Mouse (Mus musculus): ENCODE measurements around the gene Eif4a1. TPM values are rescaled to one million over a fixed set of nuclear protein-coding genes. Genes with fewer than 3 reads are reported as not detected.

The Eif4a1 gene
- polyA plus RNA-seq, 1 experiment from 2014 or later: 555 TPM

DNA sequence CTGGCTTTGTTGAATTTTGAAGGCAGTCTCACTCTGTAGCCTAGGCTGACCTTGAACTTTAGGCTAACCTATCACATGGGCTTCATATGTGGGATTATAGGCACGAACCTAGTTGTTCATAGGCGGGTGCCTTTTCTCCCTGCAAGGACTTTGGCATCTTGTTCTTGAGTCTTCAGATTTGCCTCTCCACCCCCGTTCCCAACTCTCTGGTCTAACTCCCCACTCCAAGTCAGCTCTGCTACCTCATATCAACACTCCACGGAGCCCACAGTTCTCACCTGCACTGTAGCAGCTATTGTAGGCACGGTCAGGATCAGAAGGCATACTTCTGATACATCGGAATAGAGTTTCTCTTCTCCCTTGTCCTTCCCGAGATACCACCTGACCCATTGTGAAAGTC is 11.4 kb upstream of the Eif4a1 start:
- no peak overlapping the region for H3K27ac ChIP-seq
- no peak for ATAC-seq (ENCODE audit: low FRiP score)
- peaks cover 27% of the 10 kb centered on the region for H3K4me1 ChIP-seq
- no peak overlapping the region for H3K4me2 ChIP-seq (replicated peaks)
- no peaks in the 10 kb centered on the region for H3K9me3 ChIP-seq (replicated peaks)
- no peak overlapping the region for H3K9ac ChIP-seq
- H3K36me3 ChIP-seq: peaks cover 13% of the 10 kb centered on the region
- 79% methylated on average over 7 of the region's 7 CpGs for WGBS
- peaks cover 4% of the 10 kb centered on the region for H3K27me3 ChIP-seq
- no peak overlapping the region for H3K4me3 ChIP-seq

DNA sequence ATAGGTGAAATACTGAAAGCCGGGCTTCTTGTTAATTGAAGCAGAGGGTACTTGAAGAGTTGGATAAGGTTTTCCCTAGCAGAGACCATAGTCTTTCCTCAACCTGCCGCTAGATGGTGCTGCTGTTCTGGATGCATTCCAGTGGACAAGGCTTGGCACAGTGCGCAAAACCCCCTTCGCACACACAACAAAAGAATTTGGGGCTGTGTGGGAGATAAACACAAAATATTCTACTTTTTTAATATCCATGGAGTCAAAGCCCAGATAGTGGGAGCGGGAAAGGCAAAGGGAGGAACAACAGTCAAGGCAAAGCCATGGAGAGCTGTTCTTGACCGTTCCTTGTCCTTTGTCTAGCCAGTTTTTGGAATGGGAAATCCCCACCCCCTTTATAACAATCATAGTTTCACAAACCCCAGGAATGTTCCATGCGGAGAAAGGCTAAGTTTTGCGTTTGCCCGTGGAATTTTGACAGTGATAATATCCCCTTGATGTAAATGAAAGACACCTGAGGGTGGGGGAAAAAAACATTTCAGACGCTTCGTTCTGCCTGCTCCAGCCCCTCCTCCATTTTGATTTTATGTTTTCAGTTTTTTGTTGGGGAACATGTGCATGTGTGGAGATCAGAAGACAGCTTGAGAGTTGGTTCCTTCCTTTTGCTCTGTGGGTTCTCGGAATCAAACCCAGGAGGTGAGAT is 10.8 kb upstream of the Eif4a1 start:
- peak; percentile 51 for ATAC-seq (ENCODE audit: low FRiP score)
- Histone ChIP-seq H3K9me3 (replicated peaks) (no peaks in the 10 kb centered on the region), H3K27ac (0 out of 2 replicates have a peak overlapping the region, but pooled peaks have one; percentile 94), H3K4me1 (peaks cover 27% of the 10 kb centered on the region), H3K4me3 (peak overlapping the region; percentile 55; the same call in 1 of the 2 replicates), H3K4me2 (replicated peaks) (peak overlapping the region; percentile 90), H3K36me3 (peaks cover 19% of the 10 kb centered on the region), H3K9ac (peak overlapping the region; percentile 25; the same call in 1 of the 2 replicates), H3K27me3 (peaks cover 4% of the 10 kb centered on the region)
- 26% methylated on average over 12 of the region's 12 CpGs for WGBS

DNA sequence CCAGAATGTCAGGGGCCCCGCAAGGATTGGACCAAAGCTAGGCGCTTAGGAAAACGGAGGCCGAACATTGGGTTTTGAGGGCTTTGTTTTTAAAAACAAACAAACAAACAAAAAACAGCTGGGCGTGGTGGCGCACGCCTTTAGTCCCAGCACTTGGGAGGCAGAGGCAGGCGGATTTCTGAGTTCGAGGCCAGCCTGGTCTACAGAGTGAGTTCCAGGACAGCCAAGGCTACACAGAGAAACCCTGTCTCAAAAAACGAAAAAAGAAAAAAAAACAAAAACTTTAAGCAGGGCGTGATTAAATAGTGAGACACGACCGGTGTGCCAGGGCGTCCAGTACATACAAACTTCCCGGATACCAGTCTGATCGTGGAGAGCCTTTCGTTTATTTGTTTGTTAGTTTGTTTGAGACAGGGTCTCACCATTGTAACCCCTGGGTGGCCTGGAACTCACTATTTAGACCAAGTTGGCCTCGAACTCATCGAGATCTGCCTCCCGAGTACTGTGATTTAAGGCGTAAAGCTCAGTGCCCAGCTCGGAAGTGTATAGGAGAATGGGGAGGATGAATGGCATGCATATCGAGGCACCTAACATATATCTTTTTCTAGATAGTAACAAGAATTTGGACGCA is 10.1 kb upstream of the Eif4a1 start:
- Histone ChIP-seq H3K4me2 (replicated peaks) (peak overlapping the region; percentile 90), H3K27ac (peak overlapping the region; percentile 94), H3K36me3 (peaks cover 26% of the 10 kb centered on the region), H3K27me3 (peaks cover 4% of the 10 kb centered on the region), H3K4me1 (peaks cover 27% of the 10 kb centered on the region), H3K9me3 (replicated peaks) (no peaks in the 10 kb centered on the region), H3K4me3 (peak overlapping the region; percentile 55), H3K9ac (peak overlapping the region; percentile 88)
- peak; percentile 23; the same call in 1 of the 2 replicates for ATAC-seq (ENCODE audit: low FRiP score)
- 28% methylated on average over 24 of the region's 24 CpGs for WGBS

DNA sequence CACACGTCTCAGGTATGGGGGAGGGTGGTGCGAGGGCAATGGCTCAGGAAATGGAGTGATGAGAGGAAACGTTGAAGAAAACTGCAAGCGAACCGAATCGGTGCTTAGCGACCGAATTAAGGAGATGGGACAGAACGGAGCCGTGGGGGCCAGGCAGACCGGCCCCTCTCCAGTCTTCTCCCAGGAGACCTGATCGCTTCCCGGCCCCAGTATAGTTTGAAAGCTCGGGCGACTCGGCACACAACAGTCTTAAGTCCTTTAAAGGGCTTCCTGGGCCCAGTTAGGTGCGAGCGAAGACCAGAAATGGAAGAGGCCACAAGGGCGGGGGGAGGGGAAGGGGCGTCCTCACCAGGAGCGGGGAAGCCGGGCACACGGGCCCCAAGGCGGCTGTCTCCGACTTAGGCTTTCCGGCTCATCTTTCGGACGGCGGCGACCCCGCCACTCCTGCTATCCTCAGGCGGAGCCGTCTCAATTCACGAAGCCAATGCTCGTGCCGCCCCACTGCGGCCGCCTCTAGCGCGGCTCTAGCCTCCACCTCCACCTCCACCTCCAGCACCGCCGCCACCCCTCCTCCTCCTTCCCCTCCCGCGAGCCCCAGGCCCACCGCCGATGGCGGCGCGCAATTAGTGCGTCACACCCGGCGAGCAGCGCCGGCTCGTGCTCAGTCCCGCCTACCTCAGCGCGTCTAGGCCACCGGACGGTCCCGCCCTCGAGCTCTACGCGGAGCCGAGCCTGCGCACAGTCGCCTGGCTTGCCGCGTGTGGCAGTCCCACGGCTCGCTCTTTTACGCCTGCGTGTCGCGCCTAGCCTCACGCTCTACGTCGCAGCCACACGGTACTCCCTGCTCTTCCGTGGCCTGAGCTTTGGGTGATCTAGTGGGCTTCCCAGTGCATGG is 9.3 kb upstream of the Eif4a1 start, which contains the start of gene Senp3:
Gene Senp3, minus strand, starts transcription at position 771 of the 895 bp plus-strand sequence.
- H3K4me2 ChIP-seq (replicated peaks): peak within 1 kb of the TSS; percentile 90
- peak within 1 kb of the TSS; percentile 55 for H3K4me3 ChIP-seq
- peak; percentile 95 for ATAC-seq (ENCODE audit: low FRiP score)
- no peaks in the 10 kb centered on the region for H3K9me3 ChIP-seq (replicated peaks)
- H3K27ac ChIP-seq: peak within 1 kb of the TSS; percentile 94
- peaks cover 4% of the 10 kb centered on the region for H3K27me3 ChIP-seq
- H3K9ac ChIP-seq: peak within 1 kb of the TSS; percentile 88
- peaks cover 24% of the 10 kb centered on the region for H3K4me1 ChIP-seq
- H3K36me3 ChIP-seq: peaks cover 32% of the 10 kb centered on the region
- WGBS: under 1% methylated on average over 71 of the region's 80 CpGs

DNA sequence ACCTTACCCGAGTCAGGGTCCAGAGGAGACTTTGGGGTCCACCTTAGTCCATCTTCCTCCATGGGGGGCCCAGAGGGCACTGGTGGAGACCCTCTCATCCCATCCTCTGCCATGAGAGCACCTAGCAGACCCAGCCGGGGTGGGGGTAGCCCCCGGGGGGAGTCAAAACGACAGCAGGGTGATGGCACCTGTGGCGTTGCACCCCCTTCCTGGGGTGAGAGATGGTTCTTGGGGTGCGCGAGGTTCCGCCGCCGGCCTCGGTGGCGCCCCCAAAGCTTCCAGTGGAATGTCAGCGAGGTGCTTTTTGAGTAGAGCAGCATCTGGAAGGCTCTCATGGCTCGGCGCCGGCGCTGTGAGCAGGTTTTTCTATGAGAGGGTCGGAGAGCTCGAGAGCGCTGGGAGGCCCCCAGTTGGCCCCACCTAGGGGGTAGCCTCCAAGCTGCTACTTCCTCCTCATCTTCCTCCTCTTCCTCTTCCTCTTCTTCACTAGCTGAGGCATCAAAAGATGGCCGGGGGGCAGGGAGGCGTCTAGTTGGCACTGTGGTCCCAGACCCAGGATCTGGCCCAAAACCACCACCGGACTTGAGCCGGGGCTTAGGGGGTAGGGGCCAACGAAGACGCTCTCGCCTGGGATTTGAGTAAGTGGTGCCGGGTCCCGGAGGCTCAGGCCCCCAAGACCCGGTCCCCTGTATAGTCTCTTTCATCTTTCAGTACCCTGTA is 8.1 kb upstream of the Eif4a1 start:
- 92% methylated on average over 29 of the region's 30 CpGs for WGBS
- ATAC-seq (ENCODE audit: low FRiP score): no peak
- Histone ChIP-seq H3K36me3 (peaks cover 45% of the 10 kb centered on the region), H3K27ac (no peak overlapping the region), H3K9me3 (replicated peaks) (no peaks in the 10 kb centered on the region), H3K9ac (peak overlapping the region; percentile 15), H3K27me3 (peaks cover 4% of the 10 kb centered on the region), H3K4me1 (peaks cover 21% of the 10 kb centered on the region), H3K4me2 (replicated peaks) (peak overlapping the region; percentile 90), H3K4me3 (peak overlapping the region; percentile 55)

DNA sequence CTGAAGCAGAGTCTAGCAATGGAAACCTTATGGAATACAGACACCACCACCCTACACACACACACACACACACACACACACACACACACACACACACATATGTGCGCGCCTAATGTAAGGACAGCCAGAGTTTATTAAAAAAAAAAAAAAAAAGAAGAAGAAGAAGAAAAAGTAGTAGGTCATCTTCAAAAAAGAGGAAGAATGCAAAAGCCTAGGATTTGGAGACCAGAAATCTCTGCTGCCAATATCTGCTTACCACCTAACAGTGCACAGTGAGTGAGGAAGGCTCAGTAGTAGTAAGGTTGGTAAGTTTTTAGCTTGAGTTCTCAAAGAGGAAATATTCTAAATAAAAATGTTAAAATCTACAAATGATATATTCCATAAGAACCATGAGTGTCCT is 6.9 kb upstream of the Eif4a1 start:
- 100% methylated on average over 2 of the region's 2 CpGs for WGBS
- H3K36me3 ChIP-seq: peaks cover 56% of the 10 kb centered on the region

DNA sequence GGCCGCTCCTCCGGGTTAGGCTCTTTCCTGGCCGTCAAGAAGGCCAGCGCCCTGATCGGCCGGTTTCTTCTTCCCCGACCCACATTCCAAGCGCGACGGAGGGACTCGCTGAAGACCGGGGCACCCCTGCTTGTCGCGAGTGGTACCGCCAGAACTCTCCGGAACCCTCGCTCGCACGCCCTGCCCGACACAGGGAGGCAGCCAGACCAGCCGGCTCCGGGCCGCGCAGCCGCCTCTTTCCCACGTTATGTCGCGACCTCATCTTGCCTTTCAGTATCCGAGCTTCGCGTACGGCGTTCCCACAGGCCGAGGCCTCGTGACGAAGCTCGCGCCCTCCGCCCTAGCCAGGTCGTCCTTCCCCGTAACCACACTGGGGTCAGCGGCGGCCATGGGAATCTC is 498 bp downstream of the Eif4a1 start:
- peak overlapping the region; percentile 99 for H3K9ac ChIP-seq
- peak overlapping the region; percentile 89 for H3K4me3 ChIP-seq
- WGBS: under 1% methylated on average over 43 of the region's 43 CpGs
- peak overlapping the region; percentile 96 for H3K27ac ChIP-seq
- H3K4me1 ChIP-seq: peaks cover 30% of the 10 kb centered on the region
- peak; percentile 30; the same call in 1 of the 2 replicates for ATAC-seq (ENCODE audit: low FRiP score)
- H3K27me3 ChIP-seq: no peaks in the 10 kb centered on the region
- peaks cover 74% of the 10 kb centered on the region for H3K36me3 ChIP-seq
- peak overlapping the region; percentile 97 for H3K4me2 ChIP-seq (replicated peaks)
- H3K9me3 ChIP-seq (replicated peaks): no peaks in the 10 kb centered on the region

More for the DNA sequence above, 6.9 kb upstream of the Eif4a1 start:
- ATAC-seq (ENCODE audit: low FRiP score): no peak
- no peak overlapping the region for H3K27ac ChIP-seq
- no peaks in the 10 kb centered on the region; the same call in 1 of the 2 replicates for H3K27me3 ChIP-seq
- no peak overlapping the region for H3K9ac ChIP-seq
- peaks cover 21% of the 10 kb centered on the region for H3K4me1 ChIP-seq
- H3K4me3 ChIP-seq: no peak overlapping the region
- no peak overlapping the region for H3K4me2 ChIP-seq (replicated peaks)
- no peaks in the 10 kb centered on the region for H3K9me3 ChIP-seq (replicated peaks)

DNA sequence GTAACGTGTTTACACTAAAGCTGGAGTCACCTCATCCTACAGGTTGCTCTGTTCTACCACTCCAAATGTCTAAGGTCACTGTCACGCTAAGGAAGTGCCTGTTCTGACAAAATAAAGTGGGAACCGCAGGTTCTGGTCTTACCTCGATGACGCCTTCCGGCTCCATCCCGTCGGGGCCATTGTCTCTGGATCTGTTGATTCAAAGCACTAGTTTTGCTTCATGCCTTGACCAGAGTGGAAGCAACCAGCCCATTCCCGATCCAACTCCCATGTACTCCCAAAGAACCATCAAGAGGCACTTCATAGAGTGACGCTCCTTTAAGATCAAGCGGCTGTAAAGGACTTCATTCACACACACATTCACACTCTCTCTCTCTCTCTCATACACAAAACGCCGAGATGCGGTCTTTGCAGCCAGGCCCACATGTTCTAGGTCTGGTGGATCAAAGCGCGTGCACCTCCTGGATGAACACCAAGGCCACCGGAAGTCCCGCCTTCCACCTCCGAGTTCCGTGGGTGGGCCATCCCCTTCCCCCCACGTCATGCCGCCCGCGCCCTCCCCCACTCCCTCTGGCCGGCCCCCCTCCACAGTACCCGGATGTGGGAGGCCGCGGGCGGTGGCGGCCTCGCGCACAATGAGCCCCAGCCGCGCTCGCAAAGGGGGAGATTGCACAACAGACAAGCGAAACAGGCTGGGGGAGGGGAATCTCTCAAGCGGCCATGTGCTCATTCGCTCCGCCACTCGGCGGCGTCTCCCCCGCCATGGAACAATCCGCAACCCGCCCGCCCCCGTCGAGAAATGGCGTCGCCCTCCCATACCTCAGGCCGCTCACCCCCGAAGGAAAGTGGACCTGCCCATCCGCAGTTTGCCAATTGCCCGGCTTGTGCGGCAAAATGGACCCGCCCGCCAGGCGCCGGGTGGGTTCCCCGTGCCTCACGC is 1.2 kb downstream of the Eif4a1 start:
- Histone ChIP-seq H3K9me3 (replicated peaks) (no peaks in the 10 kb centered on the region), H3K4me1 (peaks cover 30% of the 10 kb centered on the region), H3K4me3 (peak overlapping the region; percentile 89), H3K4me2 (replicated peaks) (peak overlapping the region; percentile 97), H3K9ac (peak overlapping the region; percentile 99), H3K36me3 (peaks cover 74% of the 10 kb centered on the region), H3K27me3 (no peaks in the 10 kb centered on the region), H3K27ac (peak overlapping the region; percentile 96)
- ATAC-seq (ENCODE audit: low FRiP score): peak; percentile 64
- WGBS: 1% methylated on average over 58 of the region's 61 CpGs

DNA sequence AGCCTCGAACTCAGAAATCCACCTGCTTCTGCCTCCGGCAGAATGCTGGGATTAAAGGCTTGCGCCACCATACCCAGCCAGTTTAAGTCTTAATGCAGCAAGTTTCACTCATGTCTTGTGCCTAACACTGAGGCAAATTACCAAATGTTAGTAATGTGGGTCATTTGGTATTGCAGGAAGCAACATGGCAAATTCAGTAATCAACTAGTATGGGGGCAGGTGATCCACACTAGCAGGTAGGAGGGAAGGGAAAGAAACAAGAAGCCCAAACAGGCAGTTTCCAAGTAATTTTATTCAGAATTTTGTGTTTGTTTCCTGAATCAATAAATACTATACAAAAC is 5.6 kb downstream of the Eif4a1 start:
- no peak overlapping the region for H3K27ac ChIP-seq
- peaks cover 70% of the 10 kb centered on the region for H3K36me3 ChIP-seq
- no peak for ATAC-seq (ENCODE audit: low FRiP score)
- WGBS: 89% methylated on average over 3 of the region's 3 CpGs
- H3K27me3 ChIP-seq: no peaks in the 10 kb centered on the region
- H3K4me3 ChIP-seq: no peak overlapping the region
- H3K9ac ChIP-seq: no peak overlapping the region
- peaks cover 29% of the 10 kb centered on the region for H3K4me1 ChIP-seq
- no peak overlapping the region for H3K4me2 ChIP-seq (replicated peaks)
- H3K9me3 ChIP-seq (replicated peaks): no peaks in the 10 kb centered on the region

DNA sequence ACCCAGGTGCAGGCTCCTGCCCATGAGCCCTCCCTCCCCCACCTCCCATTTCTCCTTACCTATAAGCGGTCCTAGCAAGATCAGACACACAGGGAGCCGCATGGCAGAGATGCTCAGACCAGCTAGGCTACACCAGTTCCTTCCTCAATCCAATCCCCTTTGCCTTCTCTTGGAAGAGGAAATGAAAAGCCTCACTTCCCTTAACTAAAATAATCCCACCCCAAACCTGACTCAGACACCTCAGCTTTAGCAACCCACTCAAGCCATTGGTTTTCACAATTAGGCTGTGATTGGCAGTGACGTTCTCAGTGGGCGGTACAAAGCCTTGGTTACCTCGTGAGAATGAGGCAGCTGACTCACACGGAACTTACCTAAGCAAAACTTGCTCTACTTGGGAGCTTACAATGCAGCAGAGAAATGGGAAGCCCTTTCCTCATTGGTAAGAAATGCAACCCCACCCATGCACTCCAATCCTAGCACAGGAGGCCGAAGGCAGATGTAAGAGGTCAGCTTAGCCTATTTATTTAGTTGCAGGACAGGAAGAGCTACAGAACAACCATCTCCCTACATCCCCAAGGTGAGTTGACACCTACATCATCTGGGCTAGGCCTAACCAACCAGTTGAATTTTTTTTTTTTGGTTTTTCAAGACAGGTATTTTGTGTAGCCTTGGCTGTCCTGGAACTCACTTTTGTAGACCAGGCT is 6.1 kb downstream of the Eif4a1 start, which contains the start of gene Cd68:
Gene Cd68, minus strand, starts transcription at position 193 of the 704 bp plus-strand sequence.
- Histone ChIP-seq H3K27me3 (no peaks in the 10 kb centered on the region), H3K4me2 (replicated peaks) (no peak within 1 kb of the TSS), H3K4me1 (peaks cover 35% of the 10 kb centered on the region), H3K27ac (peak within 1 kb of the TSS; percentile 37; the same call in 1 of the 2 replicates), H3K4me3 (no peak within 1 kb of the TSS), H3K36me3 (peaks cover 70% of the 10 kb centered on the region), H3K9me3 (replicated peaks) (no peaks in the 10 kb centered on the region), H3K9ac (no peak within 1 kb of the TSS)
- WGBS: 28% methylated on average over 7 of the region's 7 CpGs
- no peak for ATAC-seq (ENCODE audit: low FRiP score)
